Mouse (Mus musculus) inflammation-experienced regulatory T-cells (primary cell): ENCODE measurements around the gene Olfr447. TPM values are rescaled to one million over a fixed set of nuclear protein-coding genes. Genes with fewer than 3 reads are reported as not detected.

Experiments
- polyA plus RNA-seq, 2 experiments: library from polyadenylated mRNA; unstranded; fragments of 100-300 nt; shearing (Covaris generic); gene quantifications; one replicate each; pipeline ENCODE4 v1.2.1; 2017

Gene Olfr447
- polyA plus RNA-seq, result not detected

GRCm38 (mm10) chr6:42908578-42908977 lies at the start of gene Olfr447:
TSS of gene Olfr447 (plus strand) at chr6:42908878.

GRCm38 (mm10) chr6:42890141-42890540 lies 18.5 kb upstream of the Olfr447 start, which contains the start of gene Olfr448:
TSS of gene Olfr448 (plus strand) at chr6:42890441.

DNA sequence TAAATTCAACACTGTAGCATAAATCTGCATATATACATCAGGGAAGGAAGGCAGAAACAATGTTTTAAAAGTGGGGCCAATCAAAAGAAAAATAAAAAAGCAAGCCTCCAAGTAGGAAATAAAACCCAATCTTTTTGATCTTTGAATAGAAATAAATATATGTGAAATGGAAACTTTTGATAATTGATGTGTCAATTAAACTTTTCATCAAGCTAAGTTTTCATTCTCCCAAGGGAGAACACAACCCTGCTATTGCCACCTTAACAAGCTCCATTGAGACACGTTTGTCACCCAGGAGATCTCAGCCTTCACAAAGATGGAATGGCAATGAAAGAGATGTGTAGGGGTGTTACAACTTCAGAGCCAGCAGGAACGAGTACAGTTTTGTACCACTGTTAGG lies 12.4 kb downstream of the Olfr447 start, which contains the start of gene Olfr446:
Gene Olfr446, plus strand, starts transcription at position 301 of the 400 bp plus-strand sequence.

GRCm38 (mm10) chr6:42948767-42949166 lies 40.1 kb downstream of the Olfr447 start, which contains the start of gene Olfr444:
TSS of gene Olfr444 (plus strand) at chr6:42949067.

Other genes starting within 250 kb of the Olfr447 start
- gene Tcaf1, start 198.8 kb upstream of the Olfr447 start, polyA plus RNA-seq, result under 1 TPM; 0.31 to 0.76 TPM
- gene Olfr453, start 169.5 kb upstream of the Olfr447 start, polyA plus RNA-seq, result under 1 TPM in 1 of 2 experiments, not detected in 1; 0.64 TPM
- gene Olfr38, start 152.5 kb upstream of the Olfr447 start, polyA plus RNA-seq, result under 1 TPM in 1 of 2 experiments, not detected in 1; 0.78 TPM
- gene Olfr452, start 123.8 kb upstream of the Olfr447 start, polyA plus RNA-seq, result not detected
- gene Olfr450, start 96.9 kb upstream of the Olfr447 start, polyA plus RNA-seq, result not detected
- under 1 TPM in 1 of 2 experiments, not detected in 1; 0.19 TPM for gene Olfr449, start 74.5 kb upstream of the Olfr447 start, polyA plus RNA-seq
- not detected for gene Olfr448, start 18.4 kb upstream of the Olfr447 start, polyA plus RNA-seq
- gene Olfr446, start 12.5 kb downstream of the Olfr447 start, polyA plus RNA-seq, result under 1 TPM; 0.08 to 0.71 TPM
- not detected for gene Olfr444, start 40.2 kb downstream of the Olfr447 start, polyA plus RNA-seq
- gene Olfr441, start 197.5 kb downstream of the Olfr447 start, polyA plus RNA-seq, result not detected
- 1 to 10 TPM in 1 of 2 experiments, under 1 TPM in 1; 0.20 to 1.6 TPM for gene Olfr237-ps1, start 237.7 kb downstream of the Olfr447 start, polyA plus RNA-seq